Mouse (Mus musculus) cerebellum, adult 2 months (tissue): ENCODE results near the gene Bhlhe41.

Source experiments
- CTCF ChIP-seq: fragments of 200-500 bp; IDR thresholded peaks from 2 replicates; pipeline ENCODE4 v1.5.1; 2011; ENCODE audit warnings: low read depth, mild to moderate bottlenecking, control low read depth, low read length, moderate library complexity, borderline replicate concordance; ENCODE audit not compliant: insufficient read depth
- POLR2A ChIP-seq: fragments of 200-500 bp; IDR thresholded peaks from 2 replicates; pipeline ENCODE4 v1.6.1; 2011; ENCODE audit warnings: low read length, control low read depth, borderline replicate concordance; ENCODE audit not compliant: insufficient read depth

- TF ChIP-seq CTCF = no peak
- no peak for TF ChIP-seq POLR2A
These were observed 5.6 kb upstream of the Bhlhe41 start for GRCm38 (mm10) chr6:145870991-145871390.
